Mouse (Mus musculus): ENCODE measurements around the gene Chac1.
A peak's percentile ranks its signal among the peaks of the same experiment; 100 is the strongest.

Gene Chac1

GRCm38 (mm10) chr2:119350555-119351486 lies at the start of gene Chac1:
Chac1 (plus strand) TSS chr2:119351229.
- peak; percentile 87 for DNase-seq (ENCODE audit: low spot score)

DNA sequence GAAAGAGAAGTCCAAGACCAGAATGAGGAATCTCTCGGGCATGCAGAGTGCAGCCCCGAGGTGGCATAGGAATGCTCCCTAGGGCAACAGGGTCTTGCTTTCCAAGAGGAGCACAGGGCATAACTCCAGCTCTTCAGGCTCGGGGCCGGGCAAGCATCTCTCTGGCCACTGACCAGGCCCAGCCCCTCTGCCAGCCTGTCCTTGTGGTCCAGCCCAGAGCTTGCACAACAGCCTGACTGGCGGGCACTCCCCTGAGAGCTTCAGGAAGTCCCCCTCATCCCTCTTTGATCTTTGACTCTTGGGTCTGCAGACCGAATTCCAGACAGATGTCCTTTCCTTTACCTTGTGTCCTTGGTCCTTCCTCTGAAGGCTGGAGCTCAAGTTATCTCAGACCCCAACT lies 48.2 kb upstream of the Chac1 start:
- DNase-seq (ENCODE audit: low spot score) = peak; percentile 33

DNA sequence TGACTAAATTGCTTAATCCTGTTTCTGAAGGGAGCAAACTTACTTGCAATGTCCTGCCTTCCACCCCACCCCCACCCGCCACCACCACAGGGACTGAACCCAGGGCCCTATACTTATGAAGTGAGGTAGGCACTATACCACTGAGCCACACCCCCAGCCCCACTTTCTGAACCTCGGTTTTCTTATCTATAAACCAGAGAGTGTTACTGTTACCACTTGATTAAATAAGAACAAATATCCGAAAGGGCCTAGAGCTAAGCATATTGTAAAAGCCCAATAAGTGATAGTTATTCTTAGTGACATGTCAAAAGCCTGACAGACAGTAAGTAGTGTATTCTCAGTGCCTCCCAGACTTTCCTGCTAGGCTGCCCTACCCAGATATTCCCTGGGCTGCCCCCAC lies 46.6 kb upstream of the Chac1 start:
- DNase-seq (ENCODE audit: low spot score) = no peak

DNA sequence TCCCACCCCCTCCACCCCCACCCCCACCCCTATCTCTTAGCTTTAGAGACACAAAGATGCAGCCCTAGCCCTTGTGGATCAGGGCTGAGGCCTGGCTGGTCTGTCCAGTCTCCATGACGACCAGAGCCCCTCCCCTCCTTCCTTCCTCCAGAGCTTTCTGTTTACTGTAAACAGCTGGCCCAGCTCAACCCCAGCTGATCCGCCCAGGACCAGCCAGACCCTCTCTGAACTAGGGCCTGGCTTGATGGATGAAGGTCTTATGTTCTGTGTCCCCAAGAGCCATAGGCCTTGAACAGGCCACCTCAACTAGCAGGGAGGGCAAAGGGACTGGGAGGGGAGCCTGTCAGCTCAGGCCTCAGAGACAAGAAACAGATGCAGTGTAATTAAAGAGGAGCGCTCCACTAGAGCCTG lies 46.2 kb upstream of the Chac1 start:
- no peak for DNase-seq (ENCODE audit: low spot score)

DNA sequence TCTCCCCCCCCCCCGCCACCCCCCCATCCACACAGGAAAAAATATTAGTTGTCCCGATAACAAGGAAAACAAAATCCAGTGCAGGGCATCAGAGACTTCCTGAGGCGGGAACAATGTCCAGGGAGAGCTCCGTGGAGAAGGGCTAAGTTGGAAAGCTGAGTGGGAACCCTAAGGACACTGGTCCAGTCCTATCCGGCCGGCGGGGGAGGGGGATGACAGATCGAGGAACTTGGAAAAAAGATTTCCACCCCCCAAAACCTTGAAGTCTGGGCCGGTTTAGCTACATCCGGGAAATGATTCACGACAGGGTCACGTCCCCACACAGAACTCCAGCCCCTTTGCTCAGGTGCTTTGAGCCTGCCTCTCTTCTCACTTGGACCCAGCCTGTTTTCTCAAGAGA lies 39.5 kb upstream of the Chac1 start:
- DNase-seq (ENCODE audit: low spot score) = no peak

- no peak for DNase-seq (ENCODE audit: low spot score)
Measured at GRCm38 (mm10) chr2:119312380-119312958, 38.6 kb upstream of the Chac1 start.

GRCm38 (mm10) chr2:119313780-119314479 lies 37.1 kb upstream of the Chac1 start:
- no peak for DNase-seq (ENCODE audit: low spot score)

DNA sequence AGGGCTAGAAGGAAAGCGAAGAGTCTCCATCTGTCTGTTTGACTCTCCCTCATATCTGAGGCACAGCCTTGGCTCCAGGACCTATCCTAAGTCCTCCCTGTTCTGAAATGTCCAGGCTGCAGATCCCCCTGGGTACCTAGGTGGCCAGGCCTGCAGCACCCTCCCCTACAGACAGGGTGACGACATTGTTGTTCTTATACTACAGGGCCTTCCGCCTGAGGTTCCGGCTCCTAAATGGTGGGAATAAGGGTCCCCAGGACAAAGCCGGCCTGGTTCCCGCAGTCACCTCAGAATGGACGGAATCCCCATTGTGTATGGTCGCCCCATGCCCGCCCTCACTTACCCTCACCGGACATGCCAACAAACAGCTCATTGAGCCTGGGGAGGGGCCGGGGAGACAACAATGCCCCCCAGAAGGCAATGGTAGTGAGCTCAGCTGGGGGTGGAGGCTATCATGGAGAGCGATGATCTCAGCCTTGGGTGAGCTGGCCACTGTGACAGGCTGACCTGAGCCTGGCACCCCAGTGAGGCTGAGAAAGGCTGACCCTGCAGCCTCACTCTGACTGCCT lies 36.2 kb upstream of the Chac1 start:
- DNase-seq (ENCODE audit: low spot score) = no peak

DNA sequence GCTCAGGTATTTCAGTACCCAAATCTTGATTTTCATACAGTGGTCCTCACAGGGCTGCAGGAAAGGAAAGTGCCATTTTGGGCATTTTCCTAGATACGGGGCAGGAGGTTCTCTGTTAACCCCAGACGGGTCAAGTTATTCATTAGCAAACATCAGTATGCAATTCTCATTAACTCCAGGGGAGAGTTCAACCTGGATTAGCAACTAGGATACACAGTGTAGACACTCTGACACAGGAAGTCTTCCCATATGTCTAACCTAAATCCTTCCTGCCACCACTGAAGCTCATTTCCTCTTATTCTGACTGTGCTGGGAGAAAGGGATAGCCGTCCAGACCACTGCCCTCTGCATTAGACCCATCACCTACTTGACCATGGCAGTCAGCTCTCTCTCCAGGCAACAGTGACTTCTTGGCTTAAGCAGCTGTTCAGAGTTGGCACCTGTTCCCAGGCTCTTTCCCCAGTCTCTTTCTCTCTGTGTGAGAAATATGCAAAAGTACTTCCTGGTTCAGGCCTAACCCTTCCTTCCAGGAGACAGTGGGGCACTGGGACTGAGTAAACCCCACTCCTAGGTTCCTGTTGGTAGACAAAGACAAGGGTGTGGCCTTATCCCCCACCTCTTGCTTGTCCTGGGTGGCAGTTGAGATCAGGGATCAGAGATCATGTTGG lies 32.9 kb upstream of the Chac1 start:
- no peak for DNase-seq (ENCODE audit: low spot score)

GRCm38 (mm10) chr2:119320571-119320970 lies 30.5 kb upstream of the Chac1 start:
- no peak for DNase-seq (ENCODE audit: low spot score)

DNA sequence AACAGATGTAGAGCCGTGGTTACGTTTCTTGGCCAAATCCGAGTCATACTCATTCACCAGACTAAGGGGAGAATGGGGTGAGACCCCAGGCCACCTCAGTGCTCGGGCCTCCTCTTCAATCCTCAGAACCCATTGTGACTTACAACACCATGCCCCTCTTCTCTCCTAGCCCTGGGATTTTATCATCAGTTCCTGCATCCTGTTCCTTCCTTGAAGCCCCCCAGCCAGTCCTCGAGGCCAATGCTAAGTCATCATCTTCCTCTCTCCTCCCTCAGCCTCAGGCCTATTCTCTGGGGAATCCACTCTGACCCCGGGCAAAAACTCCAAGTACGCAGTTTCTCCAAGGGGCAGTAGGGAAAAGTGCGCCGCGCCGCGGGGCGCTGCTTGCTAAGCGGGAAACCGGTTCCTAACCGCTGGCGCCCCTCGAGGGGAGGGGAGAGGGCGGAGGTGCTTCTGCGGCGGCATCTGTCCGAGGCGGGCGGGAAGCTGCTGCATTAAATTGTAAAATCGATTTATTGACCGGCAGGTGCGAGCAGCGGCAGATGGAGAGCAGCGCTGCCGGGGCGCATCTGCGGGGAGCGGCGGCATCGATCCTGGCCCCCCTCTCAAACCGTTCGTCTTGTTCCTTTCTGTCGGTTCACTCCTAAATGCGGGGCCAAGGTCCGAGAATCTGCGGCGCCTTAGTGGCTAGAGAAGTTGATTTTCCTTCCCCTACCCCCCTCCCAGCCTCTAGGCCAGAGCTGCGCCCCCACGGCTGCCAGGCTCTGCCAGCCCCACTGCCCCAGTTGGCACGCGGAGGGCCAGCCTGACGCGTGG lies 29.1 kb upstream of the Chac1 start:
- no peak for DNase-seq (ENCODE audit: low spot score)

GRCm38 (mm10) chr2:119322587-119323300 lies 28.3 kb upstream of the Chac1 start:
- DNase-seq (ENCODE audit: low spot score) = peak; percentile 40

- DNase-seq (ENCODE audit: low spot score) = no peak
Measured at GRCm38 (mm10) chr2:119323866-119324575, 27.0 kb upstream of the Chac1 start.

DNA sequence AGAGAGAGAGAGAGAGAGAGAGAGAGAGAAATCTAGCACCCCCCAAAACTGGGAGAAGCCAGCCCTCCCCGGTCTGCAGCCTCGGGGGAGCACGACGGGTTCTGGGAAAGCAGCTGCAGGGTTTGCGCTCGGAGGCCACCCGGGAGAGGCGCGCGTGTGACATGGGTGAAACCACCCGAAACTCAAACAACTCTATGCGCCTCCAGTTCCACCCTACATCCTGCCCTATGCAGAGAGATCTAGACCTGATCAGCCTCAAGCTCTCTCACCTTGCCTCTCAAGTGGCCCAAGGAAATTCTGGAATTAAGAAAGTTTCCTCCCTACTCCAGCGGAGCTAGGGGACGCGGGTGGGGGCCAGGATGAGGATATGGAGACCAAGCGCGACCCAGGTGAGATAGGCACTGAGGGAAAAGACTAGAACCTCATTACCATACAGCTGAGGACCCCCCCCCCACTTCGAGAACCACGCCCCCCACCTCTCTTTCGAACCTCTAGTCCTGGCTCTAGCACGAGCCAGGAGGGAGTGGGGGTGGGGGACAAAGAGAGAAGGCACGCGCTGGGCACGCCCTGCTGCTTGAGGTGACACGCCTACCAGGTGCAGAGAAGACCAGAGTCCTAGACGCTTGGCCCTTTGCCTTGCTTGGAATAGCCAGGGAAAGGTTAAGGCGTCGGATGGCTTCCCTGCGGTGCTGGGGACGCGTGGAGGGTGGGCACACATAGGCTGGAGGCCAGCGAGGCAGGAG lies 26.3 kb upstream of the Chac1 start:
- no peak for DNase-seq (ENCODE audit: low spot score)

- DNase-seq (ENCODE audit: low spot score) = peak; percentile 56
Measured at GRCm38 (mm10) chr2:119325568-119326143, 25.4 kb upstream of the Chac1 start, which contains the start of gene Dll4. Dll4 (plus strand) TSS chr2:119325784.

DNA sequence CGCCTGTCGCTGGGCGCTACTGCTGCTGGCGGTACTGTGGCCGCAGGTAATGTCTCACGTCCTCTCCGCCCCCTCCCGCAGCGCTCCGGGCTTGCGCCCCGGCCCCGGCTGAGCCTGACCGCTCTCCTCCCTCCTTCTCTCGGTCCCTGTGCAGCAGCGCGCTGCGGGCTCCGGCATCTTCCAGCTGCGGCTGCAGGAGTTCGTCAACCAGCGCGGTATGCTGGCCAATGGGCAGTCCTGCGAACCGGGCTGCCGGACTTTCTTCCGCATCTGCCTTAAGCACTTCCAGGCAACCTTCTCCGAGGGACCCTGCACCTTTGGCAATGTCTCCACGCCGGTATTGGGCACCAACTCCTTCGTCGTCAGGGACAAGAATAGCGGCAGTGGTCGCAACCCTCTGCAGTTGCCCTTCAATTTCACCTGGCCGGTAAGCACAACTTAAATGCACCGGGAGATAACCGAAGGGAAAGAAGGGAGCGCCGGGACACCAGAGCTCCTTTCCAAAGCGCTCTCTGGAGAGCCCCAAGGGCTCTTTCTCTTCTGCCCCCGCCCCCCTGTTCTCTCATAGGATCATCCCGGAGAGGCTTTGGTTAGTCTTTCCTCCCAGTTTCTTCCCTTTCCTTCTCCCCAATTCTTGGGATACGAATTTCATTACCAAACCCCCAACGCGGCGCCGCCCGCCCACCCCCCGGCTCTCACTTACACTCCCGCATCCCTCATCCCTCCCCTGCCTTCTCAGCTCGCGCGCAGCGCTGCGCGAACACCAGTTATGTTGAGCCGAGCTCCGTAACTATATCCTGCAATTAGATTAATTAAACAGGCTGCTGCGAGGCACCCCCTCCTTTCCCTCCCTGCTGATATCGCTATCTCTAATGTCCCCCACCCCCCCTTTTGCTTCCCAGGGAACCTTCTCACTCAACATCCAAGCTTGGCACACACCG lies 24.6 kb upstream of the Chac1 start:
- peak; percentile 31 for DNase-seq (ENCODE audit: low spot score)

DNA sequence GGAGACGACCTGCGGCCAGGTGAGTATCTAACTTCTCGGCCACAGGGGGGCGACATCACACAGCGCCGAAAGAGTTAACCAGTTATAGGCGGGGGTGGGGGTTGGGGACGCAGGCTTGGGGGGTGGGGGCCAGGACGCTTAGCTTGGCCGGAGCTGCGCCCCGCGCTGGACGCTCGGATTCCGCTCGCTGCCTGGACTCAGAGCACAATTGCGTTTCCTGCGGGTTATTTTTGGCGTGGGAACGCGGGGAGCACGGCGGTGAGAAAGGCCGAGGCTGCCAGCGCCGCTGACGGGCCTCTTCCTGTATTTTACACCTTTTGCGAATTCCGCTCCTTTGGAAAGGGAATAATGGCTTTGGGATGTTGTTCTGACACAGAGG lies 23.9 kb upstream of the Chac1 start:
- peak; percentile 34 for DNase-seq (ENCODE audit: low spot score)

Data from ovary, postnatal 36 days (tissue).